Mouse (Mus musculus): ENCODE results near the gene Stat5b.
A peak's percentile ranks its signal among the peaks of the same experiment; 100 is the strongest.

Gene Stat5b

GRCm38 (mm10) chr11:100766726-100767125 lies 83.8 kb downstream of the Stat5b start:
- DNase-seq (ENCODE audit: low spot score in 2 of 2): no peak

- no peak for DNase-seq (ENCODE audit: low spot score in 2 of 2)
These were observed 87.7 kb downstream of the Stat5b start, which contains the start of gene Hcrt for GRCm38 (mm10) chr11:100762831-100763230. Hcrt (minus strand) TSS chr11:100762931.

- DNase-seq (ENCODE audit: low spot score in 2 of 2): peak; percentile 74 to 82
These were observed 88.9 kb downstream of the Stat5b start for GRCm38 (mm10) chr11:100761547-100762045.

DNA sequence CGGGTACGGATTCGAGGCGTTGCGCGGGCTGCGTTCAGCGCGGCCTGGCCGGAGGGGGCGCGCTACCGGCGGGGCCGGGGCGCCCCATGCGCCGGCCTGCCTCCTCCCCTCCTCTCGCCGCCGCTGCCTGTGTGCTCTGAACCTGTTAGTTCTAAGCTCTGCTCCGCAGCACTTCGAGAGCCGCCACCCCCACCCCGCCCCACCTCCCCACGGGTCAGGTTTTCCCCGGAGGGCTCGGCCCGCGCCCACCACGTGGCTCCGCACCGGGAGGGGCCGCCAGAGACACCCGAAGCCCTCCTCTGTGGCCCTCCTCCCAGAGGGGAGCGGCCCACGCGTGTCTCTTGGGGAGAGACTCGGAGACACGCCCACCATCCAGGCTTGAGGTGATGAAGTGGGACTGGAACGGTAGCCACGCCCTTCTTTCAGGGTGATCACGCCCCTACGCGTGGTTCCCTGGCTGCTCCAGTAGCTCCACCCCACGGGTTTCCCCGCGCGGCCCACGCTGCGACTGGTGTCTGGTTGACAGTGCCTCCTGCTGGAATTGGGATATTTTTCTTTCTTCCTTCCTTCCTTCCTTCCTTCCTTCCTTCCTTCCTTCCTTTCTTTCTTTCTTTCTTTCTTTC lies 90.8 kb downstream of the Stat5b start, which contains the start of gene Kcnh4:
TSS of gene Kcnh4 (minus strand) at position 332 of the 623 bp plus-strand sequence.
- no peak for DNase-seq (ENCODE audit: low spot score in 2 of 2)

DNA sequence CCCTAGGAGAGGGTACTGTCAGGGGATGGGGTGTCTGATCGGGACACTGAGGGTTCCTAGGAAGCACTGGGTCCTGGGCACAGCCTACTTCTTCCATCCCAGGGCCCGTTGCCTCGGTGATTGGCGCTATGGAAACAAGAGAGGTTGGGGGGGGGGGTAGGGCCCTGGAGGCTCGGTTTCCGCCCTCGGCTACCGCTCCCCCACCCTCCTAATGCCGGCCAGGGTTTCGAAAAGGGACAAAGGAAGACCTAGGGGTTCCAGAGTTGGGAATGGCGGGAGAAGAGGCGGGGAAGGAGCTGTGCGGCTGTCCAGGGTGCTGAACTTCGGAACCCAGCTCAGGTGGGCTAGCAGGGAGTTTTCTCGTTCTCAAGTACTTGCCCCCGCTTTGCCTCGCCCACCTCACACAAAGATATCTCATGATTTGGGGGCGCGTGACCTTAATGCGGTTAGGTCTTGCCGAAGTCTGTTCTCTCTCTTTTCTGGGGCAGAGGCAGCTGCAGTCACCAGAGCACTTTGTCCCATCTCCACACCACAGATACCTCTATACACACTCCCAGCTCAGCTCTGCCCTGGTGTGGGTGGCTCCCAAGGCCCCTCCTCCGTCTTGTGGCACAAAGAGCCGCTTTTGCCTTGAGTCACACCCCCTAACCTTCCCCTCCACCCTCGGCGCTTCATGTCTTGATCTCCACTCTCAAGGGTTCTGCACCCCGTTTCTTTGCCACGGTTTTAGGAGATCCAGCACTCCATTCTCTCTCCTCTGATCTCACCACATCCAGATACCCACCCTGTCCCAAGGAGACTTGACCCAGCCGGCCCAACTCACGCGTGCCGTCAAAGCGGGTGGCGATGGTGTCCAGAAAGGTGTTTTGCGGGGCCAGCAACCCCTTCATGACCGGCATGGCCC lies 91.6 kb downstream of the Stat5b start:
- DNase-seq (ENCODE audit: low spot score in 2 of 2): peak in 1 of 2 experiments; percentile 10

DNA sequence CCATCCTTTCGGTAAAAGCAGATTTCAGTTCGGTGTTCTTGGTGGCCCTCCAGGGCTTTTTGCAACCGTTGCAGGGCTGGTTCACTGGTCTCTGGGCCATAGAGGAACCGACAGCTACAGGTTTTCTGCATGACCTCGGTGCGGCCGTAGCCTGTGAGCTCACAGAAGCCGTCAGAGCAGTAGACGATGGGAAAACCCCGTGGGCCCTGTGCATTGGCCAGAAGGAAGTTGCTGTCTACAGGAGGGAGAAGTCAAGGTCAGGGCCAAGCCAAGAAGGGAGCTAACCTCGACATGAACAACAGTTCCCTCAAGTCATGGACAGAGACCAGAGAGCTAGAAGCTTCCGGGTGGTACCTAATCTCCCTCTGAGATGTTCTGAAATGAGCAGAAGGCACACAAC lies 93.0 kb downstream of the Stat5b start:
- DNase-seq (ENCODE audit: low spot score in 2 of 2): no peak

DNA sequence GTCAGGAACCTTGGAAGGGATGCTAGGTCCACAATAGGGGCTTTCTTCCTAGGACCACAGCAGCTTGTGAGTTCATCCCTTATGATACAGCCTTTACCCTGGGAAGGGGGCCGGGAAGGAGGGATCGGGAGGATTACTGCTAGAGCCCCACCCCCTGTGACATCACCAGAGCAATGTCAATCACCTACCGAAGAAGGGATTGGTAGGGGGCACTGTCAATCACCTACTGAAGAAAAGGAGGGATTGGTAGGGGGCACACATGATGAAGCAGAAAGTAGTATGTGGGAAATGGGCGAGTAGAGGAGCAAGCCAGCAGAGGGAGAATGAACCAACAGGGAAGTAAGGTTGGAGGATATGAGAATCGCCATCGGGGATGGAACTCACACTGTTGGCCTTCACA lies 94.0 kb downstream of the Stat5b start:
- no peak for DNase-seq (ENCODE audit: low spot score in 2 of 2)

- no peak for DNase-seq (ENCODE audit: low spot score in 2 of 2)
These were observed 95.8 kb downstream of the Stat5b start for GRCm38 (mm10) chr11:100754693-100755057.

- DNase-seq (ENCODE audit: low spot score in 2 of 2): no peak
These were observed 96.4 kb downstream of the Stat5b start for GRCm38 (mm10) chr11:100754021-100754692.

DNA sequence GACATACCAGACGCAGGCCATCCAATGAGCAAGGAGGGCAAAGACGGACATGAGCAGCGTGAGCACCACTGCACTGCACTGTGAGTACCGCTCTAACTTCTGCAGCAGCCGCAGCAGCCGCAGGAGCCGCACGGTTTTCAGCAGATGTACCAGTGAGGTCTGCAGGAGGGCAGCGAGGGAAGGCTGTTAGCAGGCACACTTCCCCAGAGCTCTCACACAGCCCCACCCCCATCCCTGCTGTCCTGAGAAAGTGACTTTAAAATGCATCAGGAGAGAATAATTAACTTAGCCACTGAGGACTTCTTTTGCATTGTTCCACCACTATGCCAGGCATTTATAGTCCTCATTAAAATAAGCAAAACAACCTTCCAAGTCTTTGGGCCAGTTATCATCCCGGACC lies 98.2 kb downstream of the Stat5b start:
- no peak for DNase-seq (ENCODE audit: low spot score in 2 of 2)

DNA sequence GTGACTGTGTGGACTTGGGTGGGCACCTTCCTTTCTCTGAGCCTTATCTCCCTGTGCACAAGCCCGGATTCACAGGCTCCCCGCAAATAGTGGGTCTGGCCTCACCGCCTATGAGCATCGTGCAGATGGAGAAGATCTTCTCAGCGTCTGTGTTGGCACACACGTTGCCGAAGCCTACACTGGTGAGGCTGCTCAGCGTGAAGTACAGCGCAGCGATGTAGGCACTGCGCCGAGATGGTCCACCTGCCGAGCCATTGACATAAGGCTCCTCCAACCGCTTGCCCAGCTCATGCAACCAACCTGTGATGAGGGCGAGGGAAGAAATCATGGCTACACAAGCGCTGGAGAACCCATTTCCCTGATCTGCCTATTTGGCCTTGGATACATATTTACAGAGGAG lies 100.4 kb downstream of the Stat5b start:
- no peak for DNase-seq (ENCODE audit: low spot score in 2 of 2)

DNA sequence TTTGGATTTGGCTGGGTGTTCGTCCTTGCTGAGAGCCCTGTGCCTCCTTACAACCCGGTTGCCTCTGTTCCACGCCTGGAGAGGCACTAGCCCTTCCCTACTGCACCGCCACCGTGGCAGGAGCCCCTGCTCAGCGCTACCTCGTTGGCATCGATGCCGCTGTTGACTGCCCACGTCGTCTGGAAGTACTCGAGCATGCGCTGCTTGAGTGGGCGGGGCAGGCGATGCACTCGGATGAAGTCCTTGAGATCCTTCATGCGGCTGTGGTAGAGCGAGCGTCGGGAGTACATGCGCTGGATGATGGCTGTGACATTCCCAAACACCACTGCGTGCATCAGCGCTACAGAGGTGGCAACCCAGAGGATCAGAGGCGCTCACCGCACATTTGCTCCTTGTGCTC lies 101.1 kb downstream of the Stat5b start:
- no peak for DNase-seq (ENCODE audit: low spot score in 2 of 2)

DNA sequence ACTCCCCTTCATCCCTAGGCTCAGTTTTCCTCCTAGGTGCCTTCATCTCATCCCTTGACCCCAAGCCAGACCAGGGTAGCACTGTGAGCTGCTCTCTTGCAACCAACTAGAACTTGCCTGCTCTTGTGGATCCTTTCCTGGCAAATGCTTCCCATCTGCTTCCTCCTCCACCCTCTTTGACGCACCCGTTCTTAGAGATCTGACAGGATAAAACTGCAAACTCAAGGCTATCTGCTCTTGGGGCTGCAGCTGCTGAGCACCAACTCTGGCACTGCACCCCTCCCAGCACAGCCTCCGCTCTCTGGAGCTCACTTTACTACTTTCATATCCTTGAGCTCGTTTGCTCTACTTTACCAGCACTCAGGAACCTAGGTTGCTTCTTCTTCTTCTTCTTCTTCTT lies 101.9 kb downstream of the Stat5b start:
- no peak for DNase-seq (ENCODE audit: low spot score in 2 of 2)

DNA sequence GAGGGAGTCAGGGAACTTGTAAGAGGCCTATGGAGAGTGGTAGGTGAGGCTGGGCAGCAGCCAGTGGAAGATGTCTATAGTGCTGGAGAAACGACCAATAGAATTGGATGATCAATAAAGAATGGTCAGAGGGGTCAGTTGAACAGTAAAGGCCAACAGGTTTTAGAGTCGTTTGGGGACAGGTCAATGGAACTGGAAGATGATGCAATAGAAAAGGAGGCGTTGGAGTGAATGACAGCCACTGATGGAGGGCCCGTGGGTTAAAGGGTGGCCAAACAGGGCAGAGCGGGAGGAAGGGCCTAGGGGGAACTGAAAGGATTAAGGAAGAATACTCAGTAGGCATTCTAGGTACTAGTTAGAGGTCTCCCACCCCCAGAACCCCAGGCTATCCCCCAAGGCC lies 103.4 kb downstream of the Stat5b start:
- DNase-seq (ENCODE audit: low spot score in 2 of 2): no peak

- no peak for DNase-seq (ENCODE audit: low spot score in 2 of 2)
These were observed 104.0 kb downstream of the Stat5b start for GRCm38 (mm10) chr11:100746546-100746945.

- DNase-seq (ENCODE audit: low spot score in 2 of 2): no peak
These were observed 105.4 kb downstream of the Stat5b start for GRCm38 (mm10) chr11:100745085-100745484.

DNA sequence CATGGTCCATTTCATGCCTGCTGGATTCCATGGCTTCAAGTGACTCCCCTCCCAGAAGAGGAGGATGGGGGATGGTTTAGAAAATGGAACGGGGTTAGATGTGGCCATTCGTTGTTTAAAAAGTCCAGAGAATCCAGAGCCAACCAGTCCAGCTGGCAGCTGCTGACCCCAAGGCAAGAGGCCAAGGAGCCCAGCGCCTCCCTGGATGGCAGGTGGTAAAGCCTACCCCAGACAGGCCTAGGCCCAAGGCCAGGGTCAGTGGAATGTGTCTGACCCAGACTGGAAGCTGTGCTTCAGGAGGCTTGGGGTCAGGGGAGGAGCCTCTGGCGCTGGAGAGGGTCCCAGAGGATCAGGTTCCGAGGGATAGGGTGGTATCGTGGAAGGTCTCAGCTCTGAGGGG lies 109.2 kb downstream of the Stat5b start:
- peak in 1 of 2 experiments; percentile 47 for DNase-seq (ENCODE audit: low spot score in 2 of 2)

GRCm38 (mm10) chr11:100738749-100739148 lies 111.8 kb downstream of the Stat5b start:
- no peak for DNase-seq (ENCODE audit: low spot score in 2 of 2)

- DNase-seq (ENCODE audit: low spot score in 2 of 2): peak; percentile 98 to 99
These were observed 112.4 kb downstream of the Stat5b start, which contains the start of gene Rab5c for GRCm38 (mm10) chr11:100738066-100738604. Rab5c (minus strand) TSS chr11:100738215.

- no peak for DNase-seq (ENCODE audit: low spot score in 2 of 2)
These were observed 113.3 kb downstream of the Stat5b start for GRCm38 (mm10) chr11:100737105-100737733.

DNA sequence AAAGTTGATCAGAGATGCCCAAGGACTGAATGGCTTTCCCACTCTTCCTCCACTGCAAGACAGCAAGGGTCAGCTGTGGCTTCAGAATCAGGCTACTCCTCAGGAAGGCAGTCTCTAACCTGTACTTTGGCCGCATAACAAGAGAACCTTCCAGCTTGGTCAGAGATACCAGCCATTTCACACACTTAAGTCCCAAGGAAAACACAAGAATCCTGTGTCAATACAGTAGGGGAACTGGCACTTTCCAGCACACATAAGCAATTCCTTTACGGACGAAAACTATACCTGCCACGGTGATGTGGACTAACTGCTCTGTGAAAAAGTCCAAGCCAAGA lies 113.8 kb downstream of the Stat5b start:
- no peak for DNase-seq (ENCODE audit: low spot score in 2 of 2)
